Mouse (Mus musculus): ENCODE data around the gene Med25. TPM values are rescaled to one million over a fixed set of nuclear protein-coding genes. Genes with fewer than 3 reads are reported as not detected.

The Med25 gene
- polyA plus RNA-seq, 1 experiment from 2014 or later: 51.9 TPM

DNA sequence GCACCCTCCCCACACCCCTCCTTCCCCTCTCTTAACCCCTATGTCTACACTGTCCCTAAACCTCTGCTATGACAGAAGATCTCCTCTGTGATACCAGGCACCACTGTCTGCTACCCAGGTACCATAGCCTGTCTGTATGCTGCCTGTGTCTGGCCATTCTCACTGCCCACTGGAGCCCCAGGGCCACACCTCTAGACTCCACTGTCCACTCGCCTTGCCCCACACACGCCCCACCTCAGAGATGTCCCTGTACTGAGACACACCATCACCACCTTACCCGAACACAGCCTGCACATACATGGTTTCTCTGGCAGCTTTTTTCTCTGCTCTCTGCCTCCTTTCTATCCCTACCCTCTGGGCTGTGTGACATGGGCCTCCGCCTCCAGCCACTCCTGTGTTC is 24.4 kb upstream of the Med25 start:
- WGBS (ENCODE audit: insufficient replicate concordance): 66% methylated on average over 4 of the region's 4 CpGs
- no peak for ATAC-seq (replicated peaks; ENCODE audit: insufficient number of reproducible peaks, low FRiP score, low TSS enrichment)
- Histone ChIP-seq H3K27ac (ENCODE audit: low read depth, low read length) (no peak overlapping the region), H3K36me3 (ENCODE audit: control insufficient read depth, insufficient read depth, low read length) (peaks cover 21% of the 10 kb centered on the region), H3K4me1 (ENCODE audit: control insufficient read depth, insufficient read depth, low read length) (peaks cover 21% of the 10 kb centered on the region), H3K9ac (ENCODE audit: low read depth, low read length) (no peak overlapping the region), H3K9me3 (replicated peaks; ENCODE audit: control insufficient read depth, low read length) (no peaks in the 10 kb centered on the region), H3K4me2 (no peak overlapping the region), H3K27me3 (ENCODE audit: control insufficient read depth, insufficient read depth, low read length) (no peaks in the 10 kb centered on the region), H3K4me3 (ENCODE audit: low read depth, low read length) (no peak overlapping the region)

- H3K4me1 ChIP-seq (ENCODE audit: control insufficient read depth, insufficient read depth, low read length): peaks cover 21% of the 10 kb centered on the region
- 80% methylated on average over 6 of the region's 6 CpGs for WGBS (ENCODE audit: insufficient replicate concordance)
- H3K36me3 ChIP-seq (ENCODE audit: control insufficient read depth, insufficient read depth, low read length): peaks cover 19% of the 10 kb centered on the region
- no peak overlapping the region for H3K4me2 ChIP-seq
- H3K9ac ChIP-seq (ENCODE audit: low read depth, low read length): no peak overlapping the region
- H3K9me3 ChIP-seq (replicated peaks; ENCODE audit: control insufficient read depth, low read length): no peaks in the 10 kb centered on the region
- H3K27me3 ChIP-seq (ENCODE audit: control insufficient read depth, insufficient read depth, low read length): no peaks in the 10 kb centered on the region
- ATAC-seq (replicated peaks; ENCODE audit: insufficient number of reproducible peaks, low FRiP score, low TSS enrichment): no peak
- H3K27ac ChIP-seq (ENCODE audit: low read depth, low read length): no peak overlapping the region
- no peak overlapping the region for H3K4me3 ChIP-seq (ENCODE audit: low read depth, low read length)
These were observed 23.7 kb upstream of the Med25 start for GRCm38 (mm10) chr7:44916191-44916590.

GRCm38 (mm10) chr7:44915314-44915713 is 22.8 kb upstream of the Med25 start:
- peaks cover 23% of the 10 kb centered on the region for H3K36me3 ChIP-seq (ENCODE audit: control insufficient read depth, insufficient read depth, low read length)
- WGBS (ENCODE audit: insufficient replicate concordance): 90% methylated on average over 9 of the region's 9 CpGs

GRCm38 (mm10) chr7:44914396-44914795 is 21.9 kb upstream of the Med25 start:
- 67% methylated on average over 2 of the region's 2 CpGs for WGBS (ENCODE audit: insufficient replicate concordance)
- H3K4me1 ChIP-seq (ENCODE audit: control insufficient read depth, insufficient read depth, low read length): peaks cover 21% of the 10 kb centered on the region
- 0 out of 2 replicates have a peak overlapping the region, but pooled peaks have one; percentile 29 for H3K27ac ChIP-seq (ENCODE audit: low read depth, low read length)
- H3K4me3 ChIP-seq (ENCODE audit: low read depth, low read length): no peak overlapping the region
- no peak overlapping the region for H3K4me2 ChIP-seq
- no peaks in the 10 kb centered on the region for H3K9me3 ChIP-seq (replicated peaks; ENCODE audit: control insufficient read depth, low read length)
- H3K36me3 ChIP-seq (ENCODE audit: control insufficient read depth, insufficient read depth, low read length): peaks cover 26% of the 10 kb centered on the region
- no peaks in the 10 kb centered on the region for H3K27me3 ChIP-seq (ENCODE audit: control insufficient read depth, insufficient read depth, low read length)
- H3K9ac ChIP-seq (ENCODE audit: low read depth, low read length): no peak overlapping the region
- ATAC-seq (replicated peaks; ENCODE audit: insufficient number of reproducible peaks, low FRiP score, low TSS enrichment): no peak

More at GRCm38 (mm10) chr7:44915314-44915713, 22.8 kb upstream of the Med25 start:
- Histone ChIP-seq H3K4me2 (no peak overlapping the region), H3K27me3 (ENCODE audit: control insufficient read depth, insufficient read depth, low read length) (no peaks in the 10 kb centered on the region), H3K27ac (ENCODE audit: low read depth, low read length) (no peak overlapping the region), H3K9ac (ENCODE audit: low read depth, low read length) (no peak overlapping the region), H3K4me3 (ENCODE audit: low read depth, low read length) (no peak overlapping the region), H3K4me1 (ENCODE audit: control insufficient read depth, insufficient read depth, low read length) (peaks cover 21% of the 10 kb centered on the region), H3K9me3 (replicated peaks; ENCODE audit: control insufficient read depth, low read length) (no peaks in the 10 kb centered on the region)
- no peak for ATAC-seq (replicated peaks; ENCODE audit: insufficient number of reproducible peaks, low FRiP score, low TSS enrichment)

GRCm38 (mm10) chr7:44908706-44909476 is 16.4 kb upstream of the Med25 start:
- no peaks in the 10 kb centered on the region for H3K4me1 ChIP-seq (ENCODE audit: control insufficient read depth, insufficient read depth, low read length)
- H3K4me2 ChIP-seq: no peak overlapping the region
- H3K4me3 ChIP-seq (ENCODE audit: low read depth, low read length): no peak overlapping the region
- H3K36me3 ChIP-seq (ENCODE audit: control insufficient read depth, insufficient read depth, low read length): peaks cover 53% of the 10 kb centered on the region
- no peaks in the 10 kb centered on the region for H3K9me3 ChIP-seq (replicated peaks; ENCODE audit: control insufficient read depth, low read length)
- H3K27me3 ChIP-seq (ENCODE audit: control insufficient read depth, insufficient read depth, low read length): no peaks in the 10 kb centered on the region
- 83% methylated on average over 15 of the region's 15 CpGs for WGBS (ENCODE audit: insufficient replicate concordance)
- ATAC-seq (replicated peaks; ENCODE audit: insufficient number of reproducible peaks, low FRiP score, low TSS enrichment): no peak
- H3K27ac ChIP-seq (ENCODE audit: low read depth, low read length): no peak overlapping the region
- H3K9ac ChIP-seq (ENCODE audit: low read depth, low read length): no peak overlapping the region; the same call in 1 of the 2 replicates

DNA sequence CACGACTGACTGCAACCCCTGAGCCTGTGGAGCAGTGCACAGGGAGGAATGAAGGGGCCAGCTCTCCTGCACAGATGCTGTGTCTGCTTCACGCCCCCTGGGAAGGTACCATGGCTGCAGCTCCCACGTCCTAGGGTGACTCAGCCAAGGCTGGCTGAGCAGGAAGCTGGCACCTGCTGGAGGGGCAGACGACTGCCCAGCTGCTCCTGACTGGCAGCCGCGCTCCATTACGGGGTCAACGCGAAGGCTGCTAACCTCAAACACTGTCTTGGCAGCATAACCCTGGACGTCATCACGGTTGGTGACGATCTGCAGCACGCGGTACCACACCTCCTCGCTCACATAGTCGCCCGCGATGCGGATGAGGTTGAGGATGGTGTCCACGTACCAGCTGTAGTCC is 12.9 kb upstream of the Med25 start:
- WGBS (ENCODE audit: insufficient replicate concordance): 90% methylated on average over 20 of the region's 20 CpGs
- no peak for ATAC-seq (replicated peaks; ENCODE audit: insufficient number of reproducible peaks, low FRiP score, low TSS enrichment)
- H3K4me2 ChIP-seq: no peak overlapping the region
- H3K4me3 ChIP-seq (ENCODE audit: low read depth, low read length): no peak overlapping the region
- H3K36me3 ChIP-seq (ENCODE audit: control insufficient read depth, insufficient read depth, low read length): peaks cover 57% of the 10 kb centered on the region
- no peaks in the 10 kb centered on the region for H3K27me3 ChIP-seq (ENCODE audit: control insufficient read depth, insufficient read depth, low read length)
- H3K27ac ChIP-seq (ENCODE audit: low read depth, low read length): no peak overlapping the region
- peaks cover 15% of the 10 kb centered on the region for H3K4me1 ChIP-seq (ENCODE audit: control insufficient read depth, insufficient read depth, low read length)
- no peaks in the 10 kb centered on the region for H3K9me3 ChIP-seq (replicated peaks; ENCODE audit: control insufficient read depth, low read length)
- no peak overlapping the region for H3K9ac ChIP-seq (ENCODE audit: low read depth, low read length)

GRCm38 (mm10) chr7:44901230-44901722 is 8.8 kb upstream of the Med25 start:
- peak overlapping the region; percentile 46 for H3K27ac ChIP-seq (ENCODE audit: low read depth, low read length)
- peak overlapping the region; percentile 61 for H3K4me2 ChIP-seq
- peak overlapping the region; percentile 59; the same call in 1 of the 2 replicates for H3K9ac ChIP-seq (ENCODE audit: low read depth, low read length)
- peaks cover 26% of the 10 kb centered on the region for H3K4me1 ChIP-seq (ENCODE audit: control insufficient read depth, insufficient read depth, low read length)
- 9% methylated on average over 21 of the region's 21 CpGs for WGBS (ENCODE audit: insufficient replicate concordance)
- no peaks in the 10 kb centered on the region for H3K27me3 ChIP-seq (ENCODE audit: control insufficient read depth, insufficient read depth, low read length)
- peaks cover 36% of the 10 kb centered on the region for H3K36me3 ChIP-seq (ENCODE audit: control insufficient read depth, insufficient read depth, low read length)
- peak overlapping the region; percentile 34 for H3K4me3 ChIP-seq (ENCODE audit: low read depth, low read length)
- H3K9me3 ChIP-seq (replicated peaks; ENCODE audit: control insufficient read depth, low read length): no peaks in the 10 kb centered on the region
- 0 out of 2 replicates have a peak, but pooled peaks have one; percentile 29 for ATAC-seq (replicated peaks; ENCODE audit: insufficient number of reproducible peaks, low FRiP score, low TSS enrichment)

DNA sequence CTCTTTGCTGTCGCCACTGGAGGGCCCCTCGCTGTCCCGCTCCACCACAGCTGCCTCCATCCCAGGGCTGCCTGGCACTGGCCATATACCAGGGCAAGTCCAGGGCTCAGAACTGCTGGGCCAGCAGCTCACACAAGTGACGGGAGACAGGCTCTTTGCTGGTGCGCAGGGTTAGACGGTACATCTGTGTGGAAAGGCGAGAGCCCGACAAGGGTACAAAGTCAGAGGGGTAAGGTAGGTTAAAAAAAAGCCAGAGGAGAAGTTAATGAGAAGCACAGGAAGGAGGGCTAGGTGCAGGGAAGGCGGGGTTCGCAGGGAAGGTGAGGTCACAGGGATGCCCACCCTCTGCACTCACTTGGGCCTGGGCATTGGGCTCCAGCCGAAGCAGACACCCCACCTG is 8.1 kb upstream of the Med25 start:
- H3K4me1 ChIP-seq (ENCODE audit: control insufficient read depth, insufficient read depth, low read length): peaks cover 26% of the 10 kb centered on the region
- H3K27me3 ChIP-seq (ENCODE audit: control insufficient read depth, insufficient read depth, low read length): no peaks in the 10 kb centered on the region
- no peaks in the 10 kb centered on the region for H3K9me3 ChIP-seq (replicated peaks; ENCODE audit: control insufficient read depth, low read length)
- H3K4me3 ChIP-seq (ENCODE audit: low read depth, low read length): no peak overlapping the region
- H3K27ac ChIP-seq (ENCODE audit: low read depth, low read length): no peak overlapping the region
- ATAC-seq (replicated peaks; ENCODE audit: insufficient number of reproducible peaks, low FRiP score, low TSS enrichment): no peak
- no peak overlapping the region for H3K4me2 ChIP-seq
- peaks cover 29% of the 10 kb centered on the region for H3K36me3 ChIP-seq (ENCODE audit: control insufficient read depth, insufficient read depth, low read length)
- 93% methylated on average over 11 of the region's 11 CpGs for WGBS (ENCODE audit: insufficient replicate concordance)
- H3K9ac ChIP-seq (ENCODE audit: low read depth, low read length): no peak overlapping the region

Data from heart, embryonic 11.5 days (tissue).